Mouse (Mus musculus) liver, postnatal 0 days (tissue): ENCODE results near the gene Htra2.

Source experiments
- CTCF ChIP-seq: sonication (generic); IDR thresholded peaks from 2 replicates; pipeline ENCODE4 v1.5.1; 2016; ENCODE audit warnings: antibody characterized with exemption, low read depth
- EP300 ChIP-seq: IDR thresholded peaks from 2 replicates; pipeline ENCODE4 v1.6.1; 2016; ENCODE audit warnings: antibody characterized with exemption, low read depth, mild to moderate bottlenecking

DNA sequence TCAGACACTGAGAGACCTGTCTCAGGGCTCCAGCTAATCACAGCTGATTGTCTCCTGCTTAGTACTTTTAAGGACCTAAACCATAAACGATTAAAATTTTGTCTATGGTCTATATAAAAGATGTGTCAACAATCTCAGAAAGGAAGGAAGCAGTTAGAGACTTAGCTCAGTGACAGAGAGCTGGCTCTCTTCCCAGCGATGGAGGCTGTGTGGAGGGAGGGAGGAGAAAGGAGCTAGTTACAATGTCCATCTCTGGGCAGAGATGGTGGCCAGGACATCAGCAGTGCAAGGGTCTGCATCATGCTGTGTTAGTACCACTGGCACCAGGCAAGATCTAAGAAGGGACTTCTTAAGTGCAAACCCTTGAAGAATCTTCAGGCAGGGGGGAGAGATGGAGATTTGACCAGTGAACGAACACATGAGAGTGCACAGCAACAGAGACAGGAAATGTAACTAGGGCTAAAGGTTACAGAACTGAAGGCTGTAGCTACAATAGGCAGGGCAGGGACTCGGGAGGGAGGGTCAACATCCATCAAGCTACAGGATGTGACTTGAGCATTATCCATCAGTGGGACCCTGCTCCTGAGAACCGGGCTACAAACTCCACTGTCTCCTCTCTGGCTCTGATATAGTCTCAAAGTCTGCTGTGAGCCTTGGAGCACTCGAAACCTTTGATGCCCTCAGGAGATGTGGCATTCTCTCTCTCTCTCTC is 37.5 kb upstream of the Htra2 start:
- TF ChIP-seq CTCF: no peak
- TF ChIP-seq EP300: no peak
